Comparison of ENCODE assay signal across 8 mouse cellular contexts in the genomic region with DNA sequence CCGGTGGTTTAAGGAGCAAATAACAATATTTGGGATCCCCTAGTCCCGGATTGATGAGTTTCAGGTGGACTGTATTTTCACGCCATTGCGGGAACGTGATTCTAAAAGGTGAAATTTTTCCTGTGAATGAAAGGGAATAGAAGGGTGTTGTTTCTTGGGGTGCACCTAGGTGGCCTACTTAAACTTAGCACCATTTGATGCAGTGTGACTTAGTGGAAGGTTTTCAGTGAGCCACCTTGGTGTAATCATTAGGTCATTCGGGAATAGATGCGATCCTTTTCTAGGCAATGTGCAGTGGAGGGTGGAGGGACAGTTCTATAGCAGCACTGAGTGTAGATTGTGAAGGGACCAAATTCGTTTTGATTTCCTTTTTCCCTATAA. TPM values are rescaled to one million over a fixed set of nuclear protein-coding genes. Genes with fewer than 3 reads are reported as not detected.
DNase-seq lines count a peak whose midpoint lies in the region; ATAC-seq and TF ChIP-seq lines count a peak whose summit lies in the region.

No protein-coding gene starts in this region.

- DNase-seq in layer of hippocampus, adult 2 months (ENCODE audit: low spot score in 2 of 2) = no peak
- no peak for DNase-seq in layer of hippocampus, adult 9-11 months
- no peak for DNase-seq in cerebellum, postnatal 14 days
- no peak for DNase-seq in T-cell, adult 2 months (ENCODE audit: low spot score)

- peak; percentile 56 for TF ChIP-seq CTCF in layer of hippocampus, adult 2 months (conservative IDR thresholded peaks at IDR 0.05)
- peak; percentile 19; the same call in 1 of the 2 replicates for TF ChIP-seq CTCF in intestine, postnatal 0 days (IDR thresholded peaks at IDR 0.05; ENCODE audit: low read depth)

- H3K36me3 ChIP-seq in embryonic facial prominence, embryonic 12.5 days = no peaks in the 10 kb centered on the region
- no peaks in the 10 kb centered on the region for H3K36me3 ChIP-seq in intestine, postnatal 0 days (ENCODE audit: control insufficient read depth, insufficient read depth)
- no peaks in the 10 kb centered on the region for H3K36me3 ChIP-seq in neural tube, embryonic 14.5 days (ENCODE audit: control insufficient read depth, insufficient read depth, low read length)

- ATAC-seq in embryonic facial prominence, embryonic 12.5 days (ENCODE audit: insufficient number of reproducible peaks, insufficient read depth, low FRiP score, low TSS enrichment) = no peak
- ATAC-seq in intestine, postnatal 0 days = no peak
- ATAC-seq in neural tube, embryonic 14.5 days (ENCODE audit: low read depth) = no peak
- ATAC-seq in granulocyte monocyte progenitor cell, adult 5-6 weeks (replicated peaks; ENCODE audit: poor library complexity, severe bottlenecking) = no peak

- no peaks in the 10 kb centered on the region for H3K27me3 ChIP-seq in embryonic facial prominence, embryonic 12.5 days
- no peaks in the 10 kb centered on the region for H3K27me3 ChIP-seq in intestine, postnatal 0 days (replicated peaks; ENCODE audit: control insufficient read depth, insufficient read depth, low read length)
- no peaks in the 10 kb centered on the region for H3K27me3 ChIP-seq in neural tube, embryonic 14.5 days (ENCODE audit: control insufficient read depth, insufficient read depth, low read length)

- peak overlapping the region; percentile 95 for H3K27ac ChIP-seq in layer of hippocampus, adult 2 months
- H3K27ac ChIP-seq in embryonic facial prominence, embryonic 12.5 days = no peak overlapping the region
- H3K27ac ChIP-seq in intestine, postnatal 0 days (ENCODE audit: low read depth, low read length) = no peak overlapping the region; the same call in 1 of the 2 replicates
- peak overlapping the region; percentile 98 for H3K27ac ChIP-seq in neural tube, embryonic 14.5 days (ENCODE audit: low read depth, low read length)

- H3K4me3 ChIP-seq in layer of hippocampus, adult 2 months = peak overlapping the region; percentile 87
- peak overlapping the region; percentile 91 for H3K4me3 ChIP-seq in embryonic facial prominence, embryonic 12.5 days
- peak overlapping the region; percentile 72 for H3K4me3 ChIP-seq in intestine, postnatal 0 days (ENCODE audit: low read depth, low read length)
- peak overlapping the region; percentile 69 for H3K4me3 ChIP-seq in neural tube, embryonic 14.5 days (ENCODE audit: low read depth, low read length)

- WGBS in embryonic facial prominence, embryonic 12.5 days = 4% methylated on average over 8 of the region's 8 CpGs
- 5% methylated on average over 8 of the region's 8 CpGs for WGBS in intestine, postnatal 0 days
- 3% methylated on average over 8 of the region's 8 CpGs for WGBS in neural tube, embryonic 14.5 days

- peak overlapping the region; percentile 95 for H3K9ac ChIP-seq in embryonic facial prominence, embryonic 12.5 days
- H3K9ac ChIP-seq in intestine, postnatal 0 days (ENCODE audit: low read depth, low read length) = peak overlapping the region; percentile 75; the same call in 1 of the 2 replicates
- peak overlapping the region; percentile 94 for H3K9ac ChIP-seq in neural tube, embryonic 14.5 days (replicated peaks; ENCODE audit: low read depth, low read length)

- H3K4me1 ChIP-seq in embryonic facial prominence, embryonic 12.5 days = peaks cover 16% of the 10 kb centered on the region
- H3K4me1 ChIP-seq in intestine, postnatal 0 days (replicated peaks; ENCODE audit: control insufficient read depth, insufficient read depth, low read length) = no peaks in the 10 kb centered on the region; the same call in none of the 2 replicates
- H3K4me1 ChIP-seq in neural tube, embryonic 14.5 days (ENCODE audit: control insufficient read depth, insufficient read depth, low read length) = peaks cover 11% of the 10 kb centered on the region; the same call in 1 of the 2 replicates

- H3K4me2 ChIP-seq in embryonic facial prominence, embryonic 12.5 days (replicated peaks) = peak overlapping the region; percentile 91
- H3K4me2 ChIP-seq in intestine, postnatal 0 days (replicated peaks; ENCODE audit: low read depth) = peak overlapping the region; percentile 96
- H3K4me2 ChIP-seq in neural tube, embryonic 14.5 days (ENCODE audit: low read depth, low read length) = peak overlapping the region; percentile 62

- no peaks in the 10 kb centered on the region for H3K9me3 ChIP-seq in embryonic facial prominence, embryonic 12.5 days
- no peaks in the 10 kb centered on the region for H3K9me3 ChIP-seq in intestine, postnatal 0 days (ENCODE audit: control insufficient read depth)
- H3K9me3 ChIP-seq in neural tube, embryonic 14.5 days (ENCODE audit: control insufficient read depth, low read length) = no peaks in the 10 kb centered on the region

RNA-seq across cellular contexts. Expression of gene Ralgps2, which starts 0.7 kb away (rescaled TPM):
- 10 to 100 TPM; 70.9 to 80.5 TPM for total RNA-seq in layer of hippocampus, adult 2 months (2021)
- polyA plus RNA-seq in embryonic facial prominence, embryonic 12.5 days (2016; fragmentation: Nextera tagmentation; extraction: Ambion mirVana) = 96.3 and 101 TPM in 2 replicates
- 34.1 and 35.5 TPM in 2 replicates for polyA plus RNA-seq in intestine, postnatal 0 days (2015; fragmentation: Nextera tagmentation; extraction: Ambion mirVana)
- 91.6 and 99.5 TPM in 2 replicates for polyA plus RNA-seq in neural tube, embryonic 14.5 days (2014; fragmentation: Nextera tagmentation; extraction: Ambion mirVana)
- 12.5 and 20.4 TPM in 2 replicates for total RNA-seq in granulocyte monocyte progenitor cell, adult 5-6 weeks (2014; fragmentation: Nextera tagmentation)
- total RNA-seq in granulocyte monocyte progenitor cell, adult 5-6 weeks (2017) = 26.4 and 28.8 TPM in 2 replicates

Comparison
In these comparisons a context has a peak if more than half of its experiments do, and no peak if none do; other contexts are left out.
1. H3K27ac ChIP-seq: peak in layer of hippocampus, adult 2 months (single experiment) and neural tube, embryonic 14.5 days (single experiment); none in embryonic facial prominence, embryonic 12.5 days (single experiment) and intestine, postnatal 0 days (single experiment).
2. Peak in every context shown above with its lines, with median percentiles within 50 percentile points of each other: H3K4me3 ChIP-seq, H3K4me2 ChIP-seq and H3K9ac ChIP-seq.